Mouse (Mus musculus): ENCODE data around the gene Crabp1. TPM values are rescaled to one million over a fixed set of nuclear protein-coding genes. Genes with fewer than 3 reads are reported as not detected.

Crabp1 gene
- total and polyA plus RNA-seq, 3 experiments = not detected

DNA sequence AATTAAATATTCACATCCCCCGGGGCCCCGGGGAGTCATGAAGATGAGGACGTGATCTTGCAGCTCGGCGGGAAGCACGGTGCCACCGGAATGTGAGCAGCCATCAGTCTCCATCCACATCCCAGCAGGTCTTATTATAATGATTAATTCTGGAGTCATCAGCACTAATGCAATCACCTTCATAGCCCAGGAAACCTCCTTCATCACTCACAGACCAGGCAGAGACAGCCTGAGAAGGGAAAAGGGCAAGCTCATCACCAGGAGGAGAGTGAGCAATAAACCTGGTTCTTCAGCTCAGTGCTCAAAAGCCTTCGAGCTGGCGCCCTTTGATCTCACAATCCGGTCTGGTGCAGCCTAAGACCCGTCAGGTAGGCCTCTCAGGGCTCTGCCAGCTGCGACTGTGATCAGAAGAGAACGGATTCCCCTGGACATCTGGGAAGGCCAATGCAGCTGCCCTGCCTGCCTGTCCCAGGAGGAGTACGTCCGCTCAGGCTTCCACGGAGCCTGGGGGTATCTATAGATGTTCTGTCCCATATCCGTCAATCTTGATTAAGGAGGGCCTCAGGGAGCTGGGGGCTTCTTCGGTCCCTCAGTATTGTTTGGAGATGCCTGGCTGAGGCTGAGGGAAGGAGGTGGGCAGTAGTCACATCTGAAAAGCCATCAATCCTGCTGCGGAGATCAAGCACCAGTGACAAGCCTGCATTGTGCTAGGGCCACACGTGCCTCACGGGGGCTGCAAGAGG is 12.2 kb upstream of the Crabp1 start:
- no peak overlapping the region for H3K27ac ChIP-seq (ENCODE audit: control insufficient read depth, low read depth, low read length)
- H3K4me1 ChIP-seq (ENCODE audit: control insufficient read depth in 1 of 2, insufficient read depth in 2 of 2, low read length in 2 of 2) = peaks cover 0 to 4% of the 10 kb centered on the region in 2 experiments; a peak in 2 of 4 replicates
- H3K36me3 ChIP-seq (ENCODE audit: control insufficient read depth in 1 of 2, insufficient read depth in 2 of 2, low read length in 2 of 2) = no peaks in the 10 kb centered on the region
- peaks cover 0 to 4% of the 10 kb centered on the region in 2 experiments; a peak in 1 of 4 replicates for H3K27me3 ChIP-seq (ENCODE audit: control insufficient read depth in 1 of 2, insufficient read depth in 2 of 2, low read length in 2 of 2)
- no peaks in the 10 kb centered on the region for H3K9me3 ChIP-seq (replicated peaks; ENCODE audit: insufficient read depth, low read length)
- DNase-seq (ENCODE audit: low read depth, low spot score) = no peak
- no peak overlapping the region for H3K9ac ChIP-seq (ENCODE audit: control insufficient read depth, low read depth, low read length, poor library complexity, severe bottlenecking)
- TF ChIP-seq ETS1 (IDR thresholded peaks at IDR 0.05; ENCODE audit: low read depth, low read length) (no peak), ELF1 (IDR thresholded peaks at IDR 0.05; ENCODE audit: low read depth, low read length) (no peak), TBP (IDR thresholded peaks at IDR 0.05; ENCODE audit: low read depth, low read length) (no peak)
- H3K4me3 ChIP-seq (ENCODE audit: control insufficient read depth in 1 of 2, insufficient read depth in 1 of 2, low read depth in 2 of 2, low read length in 2 of 2) = no peak overlapping the region
- H3K79me2 ChIP-seq (ENCODE audit: control insufficient read depth, insufficient read depth, low read length, poor library complexity) = no peaks in the 10 kb centered on the region

DNA sequence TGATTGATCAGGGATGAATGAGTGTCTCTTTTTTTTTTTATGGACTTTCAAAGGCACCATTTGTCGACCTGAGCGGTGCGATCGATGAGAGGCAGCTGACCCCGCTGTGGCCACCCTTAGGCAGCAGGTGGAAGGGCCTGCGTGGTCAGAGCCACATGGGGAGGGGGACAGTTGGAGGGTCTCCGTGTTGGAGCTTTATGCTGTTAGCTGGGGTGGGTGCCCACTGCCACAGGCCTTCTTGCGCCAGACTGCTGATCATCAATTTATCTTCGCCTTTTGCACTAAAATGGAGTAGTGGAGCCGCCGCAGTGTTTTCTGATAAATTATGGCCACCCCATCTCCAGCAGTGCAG is 11.6 kb upstream of the Crabp1 start:
- H3K4me1 ChIP-seq (ENCODE audit: control insufficient read depth in 1 of 2, insufficient read depth in 2 of 2, low read length in 2 of 2) = peaks cover 0 to 4% of the 10 kb centered on the region in 2 experiments; a peak in 2 of 4 replicates
- no peak overlapping the region for H3K4me3 ChIP-seq (ENCODE audit: control insufficient read depth in 1 of 2, insufficient read depth in 1 of 2, low read depth in 2 of 2, low read length in 2 of 2)
- no peaks in the 10 kb centered on the region for H3K36me3 ChIP-seq (ENCODE audit: control insufficient read depth in 1 of 2, insufficient read depth in 2 of 2, low read length in 2 of 2)
- DNase-seq (ENCODE audit: low read depth, low spot score) = no peak
- H3K9me3 ChIP-seq (replicated peaks; ENCODE audit: insufficient read depth, low read length) = no peaks in the 10 kb centered on the region
- no peak overlapping the region for H3K9ac ChIP-seq (ENCODE audit: control insufficient read depth, low read depth, low read length, poor library complexity, severe bottlenecking)
- TF ChIP-seq ZNF384 (IDR thresholded peaks at IDR 0.05; ENCODE audit: low read depth, low read length) (no peak), UBTF (IDR thresholded peaks at IDR 0.05; ENCODE audit: borderline replicate concordance, insufficient read depth, low read depth, low read length) (no peak), CHD1 (IDR thresholded peaks at IDR 0.05; ENCODE audit: low read depth, low read length) (no peak), ELF1 (IDR thresholded peaks at IDR 0.05; ENCODE audit: low read depth, low read length) (no peak), SMC3 (IDR thresholded peaks at IDR 0.05; ENCODE audit: low read depth, low read length) (no peak), POLR2AphosphoS2 (IDR thresholded peaks at IDR 0.05; ENCODE audit: low read length) (no peak), CTCF (IDR thresholded peaks at IDR 0.05 in 2 of 3, conservative IDR thresholded peaks at IDR 0.05 in 1 of 3; ENCODE audit: control insufficient read depth in 1 of 3, insufficient read depth in 1 of 3, low read depth in 2 of 3, low read length in 3 of 3, poor library complexity in 1 of 3, severe bottlenecking in 1 of 3) (no peak), EP300 (IDR thresholded peaks at IDR 0.05; ENCODE audit: low read depth in 1 of 2, low read length in 2 of 2) (no peak), RCOR1 (IDR thresholded peaks at IDR 0.05; ENCODE audit: low read depth, low read length) (no peak), ZC3H11A (IDR thresholded peaks at IDR 0.05; ENCODE audit: low read depth, low read length) (no peak), MAFK (IDR thresholded peaks at IDR 0.05; ENCODE audit: borderline replicate concordance, low read depth, low read length) (no peak), MYB (IDR thresholded peaks at IDR 0.05; ENCODE audit: low read depth, low read length) (no peak), ZMIZ1 (IDR thresholded peaks at IDR 0.05; ENCODE audit: low read depth, low read length) (no peak)
- no peaks in the 10 kb centered on the region for H3K79me2 ChIP-seq (ENCODE audit: control insufficient read depth, insufficient read depth, low read length, poor library complexity)
- no peak overlapping the region for H3K27ac ChIP-seq (ENCODE audit: control insufficient read depth, low read depth, low read length)
- H3K27me3 ChIP-seq (ENCODE audit: control insufficient read depth in 1 of 2, insufficient read depth in 2 of 2, low read length in 2 of 2) = peaks cover 0 to 4% of the 10 kb centered on the region in 2 experiments; a peak in 1 of 4 replicates

Measured in MEL (cell line).